Mouse (Mus musculus) kidney, embryonic 15.5 days (tissue): ENCODE data around the gene Olfr585. TPM values are rescaled to one million over a fixed set of nuclear protein-coding genes. Genes with fewer than 3 reads are reported as not detected.

ENCODE experiments used
- ATAC-seq: fragments of 200-750 bp; cut with Nextera tagmentation; replicated peaks from 2 replicates; pipeline ENCODE4 v1.8.0; 2017; ENCODE audit warnings: moderate TSS enrichment; ENCODE audit not compliant: low FRiP score
- H3K27ac ChIP-seq: fragments of 300-500 bp; sonication (generic); 2 replicates; pipeline ENCODE4 v1.5.1; 2015; ENCODE audit warnings: mild to moderate bottlenecking, inconsistent platforms
- H3K27me3 ChIP-seq: fragments of 300-500 bp; sonication (generic); 2 replicates; pipeline ENCODE4 v1.6.1; 2015; ENCODE audit warnings: inconsistent platforms
- H3K36me3 ChIP-seq: fragments of 300-500 bp; sonication (generic); 2 replicates; pipeline ENCODE4 v1.6.1; 2015; ENCODE audit warnings: inconsistent platforms
- H3K4me1 ChIP-seq: fragments of 300-500 bp; sonication (generic); 2 replicates; pipeline ENCODE4 v1.6.1; 2015; ENCODE audit warnings: inconsistent platforms
- H3K4me2 ChIP-seq: fragments of 300-500 bp; sonication (generic); 2 replicates; pipeline ENCODE4 v1.6.1; 2015; ENCODE audit warnings: moderate library complexity, mild to moderate bottlenecking, inconsistent platforms
- H3K4me3 ChIP-seq: fragments of 300-500 bp; sonication (generic); replicated peaks from 2 replicates; pipeline ENCODE4 v1.5.1; 2015; ENCODE audit warnings: mild to moderate bottlenecking, inconsistent platforms
- H3K9ac ChIP-seq: fragments of 300-500 bp; sonication (generic); 2 replicates; pipeline ENCODE4 v1.6.1; 2015; ENCODE audit warnings: mild to moderate bottlenecking, inconsistent platforms
- H3K9me3 ChIP-seq: fragments of 300-500 bp; sonication (generic); replicated peaks from 2 replicates; pipeline ENCODE4 v1.6.1; 2016; ENCODE audit warnings: inconsistent platforms
- WGBS: fragments of 180-500 bp; shearing (Covaris S2); methylation state at CpG from one replicate; pipeline ENCODE4 v1.1.7; 2015; ENCODE audit warnings: mixed read lengths; 5-methylcytosine and 5-hydroxymethylcytosine counted together
- polyA plus RNA-seq: library from polyadenylated mRNA; unstranded; fragments of >200 nt; fragmentation: Nextera tagmentation; extraction: Ambion mirVana; gene quantifications from 2 replicates; pipeline ENCODE4 v1.2.1, GENCODE M21; 2015

The Olfr585 gene
- polyA plus RNA-seq, result not detected in 2 replicates

DNA sequence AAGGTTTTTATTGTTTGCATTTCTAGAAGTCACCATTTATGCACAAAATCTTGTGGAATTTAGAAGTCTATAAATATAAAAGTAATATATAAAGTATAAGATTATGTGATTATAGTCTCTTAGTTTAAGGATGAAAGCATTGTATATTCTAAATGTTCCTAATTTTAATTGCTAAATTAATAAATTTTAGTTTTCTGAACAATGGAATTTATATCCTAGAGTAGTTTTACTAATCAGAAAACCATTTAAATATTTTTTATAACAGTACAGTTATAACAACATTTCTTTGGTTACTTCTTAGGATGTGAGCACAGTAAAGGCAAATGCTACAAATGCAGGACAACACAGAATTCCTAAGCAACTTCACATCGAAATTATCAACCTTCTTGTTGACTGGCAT, at the start of gene Olfr585:
Gene Olfr585 (plus strand): TSS at position 301 of the 400 bp plus-strand sequence.
- Histone ChIP-seq H3K36me3 (no peaks in the 10 kb centered on the region), H3K9ac (no peak within 1 kb of the TSS), H3K4me2 (no peak within 1 kb of the TSS), H3K27me3 (no peaks in the 10 kb centered on the region), H3K4me3 (no peak within 1 kb of the TSS), H3K4me1 (no peaks in the 10 kb centered on the region), H3K27ac (no peak within 1 kb of the TSS), H3K9me3 (no peaks in the 10 kb centered on the region)
- ATAC-seq, result no peak
- WGBS, result 90% methylated on average over 1 of the region's 1 CpGs

DNA sequence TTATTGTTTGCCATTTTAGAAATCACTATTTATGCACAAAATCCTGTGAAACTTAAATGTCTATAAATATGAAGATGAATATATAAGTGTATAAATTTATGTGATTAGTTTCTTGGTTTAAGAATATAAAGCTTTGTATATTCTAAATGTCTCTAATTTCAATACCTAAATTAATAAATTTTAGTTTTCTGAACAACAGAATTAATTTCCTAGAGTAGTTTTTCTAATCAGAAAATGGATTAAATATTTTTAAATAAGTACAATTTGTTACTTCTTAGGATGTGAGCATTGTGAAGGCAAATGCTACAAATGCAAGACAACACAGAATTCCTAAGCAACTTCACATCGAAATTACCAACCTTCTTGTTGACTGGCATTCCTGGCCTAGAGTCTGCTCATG, 46.5 kb upstream of the Olfr585 start, which contains the start of gene Olfr583:
Gene Olfr583 (plus strand): TSS at position 301 of the 400 bp plus-strand sequence.
- no peak for ATAC-seq

DNA sequence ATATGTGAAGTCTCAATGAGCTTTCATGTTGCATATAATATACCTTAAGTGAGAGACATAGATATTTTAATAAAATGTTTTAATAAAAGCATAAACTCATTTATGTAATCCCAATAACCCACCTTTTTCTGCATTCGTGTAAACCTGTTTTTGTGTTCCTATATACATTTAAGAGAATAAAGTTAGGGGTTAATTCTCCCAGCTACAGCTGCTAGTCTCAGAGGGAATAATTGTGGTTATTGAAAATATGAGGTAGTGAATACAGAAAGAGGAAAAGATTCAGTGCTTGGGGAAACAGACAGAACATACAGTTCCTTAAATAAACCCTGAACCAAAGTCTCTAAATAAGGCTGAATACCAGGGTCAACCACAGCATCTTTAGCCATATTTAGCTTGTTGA, 15.9 kb upstream of the Olfr585 start, which contains the start of gene Olfr584:
Gene Olfr584 (plus strand): TSS at position 301 of the 400 bp plus-strand sequence.
- Histone ChIP-seq H3K9me3 (no peaks in the 10 kb centered on the region; the same call in 1 of the 2 replicates), H3K4me2 (no peak within 1 kb of the TSS), H3K27me3 (no peaks in the 10 kb centered on the region), H3K27ac (no peak within 1 kb of the TSS), H3K4me1 (no peaks in the 10 kb centered on the region), H3K9ac (no peak within 1 kb of the TSS), H3K4me3 (no peak within 1 kb of the TSS), H3K36me3 (no peaks in the 10 kb centered on the region)
- no peak for ATAC-seq
- WGBS, result 82% methylated on average over 1 of the region's 1 CpGs

More for the DNA sequence above, 46.5 kb upstream of the Olfr585 start, which contains the start of gene Olfr583:
- no peak within 1 kb of the TSS for H3K27ac ChIP-seq
- no peak within 1 kb of the TSS for H3K4me2 ChIP-seq
- 86% methylated on average over 1 of the region's 1 CpGs for WGBS
- no peaks in the 10 kb centered on the region for H3K27me3 ChIP-seq
- no peak within 1 kb of the TSS for H3K9ac ChIP-seq
- no peaks in the 10 kb centered on the region for H3K4me1 ChIP-seq
- H3K36me3 ChIP-seq, result no peaks in the 10 kb centered on the region
- no peak within 1 kb of the TSS for H3K4me3 ChIP-seq
- no peaks in the 10 kb centered on the region for H3K9me3 ChIP-seq

GRCm38 (mm10) chr7:103119406-103119805, 21.9 kb downstream of the Olfr585 start:
- no peak overlapping the region for H3K4me2 ChIP-seq
- no peak overlapping the region for H3K9ac ChIP-seq
- no peak overlapping the region for H3K27ac ChIP-seq
- WGBS, result 59% methylated on average over 3 of the region's 3 CpGs
- H3K4me1 ChIP-seq, result no peaks in the 10 kb centered on the region
- no peak for ATAC-seq
- no peaks in the 10 kb centered on the region for H3K36me3 ChIP-seq
- no peaks in the 10 kb centered on the region for H3K27me3 ChIP-seq
- no peak overlapping the region for H3K4me3 ChIP-seq
- H3K9me3 ChIP-seq, result no peaks in the 10 kb centered on the region

DNA sequence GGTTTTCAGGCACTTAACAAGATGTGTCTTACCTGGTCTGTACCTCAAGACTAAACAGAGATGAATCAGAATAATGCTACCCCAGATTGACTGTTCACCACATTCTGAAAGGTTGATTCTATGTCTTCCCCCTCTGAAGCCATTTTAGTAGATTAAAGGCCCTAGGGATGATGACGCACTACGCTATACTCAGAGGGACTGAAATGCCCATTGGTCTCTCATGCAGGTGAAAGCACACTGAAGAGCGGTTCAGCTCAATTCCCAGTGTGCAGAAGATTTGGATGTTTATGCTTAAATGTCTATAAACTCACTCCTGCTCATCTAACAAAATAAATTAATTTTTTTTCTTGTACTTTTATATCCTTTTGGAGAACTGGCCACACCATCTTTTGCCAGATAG, 28.0 kb downstream of the Olfr585 start, which contains the start of gene Olfr586:
Gene Olfr586 (minus strand): TSS at position 101 of the 400 bp plus-strand sequence.
- Histone ChIP-seq H3K27ac (no peak within 1 kb of the TSS), H3K9me3 (no peaks in the 10 kb centered on the region), H3K4me3 (no peak within 1 kb of the TSS), H3K27me3 (no peaks in the 10 kb centered on the region), H3K4me1 (no peaks in the 10 kb centered on the region), H3K4me2 (no peak within 1 kb of the TSS), H3K9ac (no peak within 1 kb of the TSS), H3K36me3 (no peaks in the 10 kb centered on the region)
- no peak for ATAC-seq
- whole genome bisulfite sequencing, result 90% methylated on average over 3 of the region's 3 CpGs

DNA sequence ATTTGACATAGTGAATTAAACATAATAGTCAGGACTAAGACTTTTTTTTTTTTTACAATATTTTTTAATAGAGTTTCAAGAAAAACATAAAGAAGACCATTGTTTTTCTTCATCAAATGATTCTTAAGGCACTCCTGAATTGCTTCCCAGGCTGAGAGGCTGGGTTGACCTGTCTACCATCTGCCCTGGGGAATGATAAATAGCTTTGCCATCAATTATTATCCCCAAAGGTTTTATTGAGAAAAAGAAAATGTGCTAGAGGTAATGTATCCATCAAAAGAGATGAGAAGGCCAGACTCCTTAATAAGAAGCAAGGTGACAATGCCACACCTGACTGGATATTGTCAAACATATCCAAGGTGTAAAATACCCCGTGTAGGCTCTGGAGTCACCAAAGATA, 43.1 kb downstream of the Olfr585 start, which contains the start of gene Olfr588-ps1:
Gene Olfr588-ps1 (plus strand): TSS at position 301 of the 400 bp plus-strand sequence.
- Histone ChIP-seq H3K27me3 (no peaks in the 10 kb centered on the region), H3K4me1 (no peaks in the 10 kb centered on the region), H3K4me3 (no peak within 1 kb of the TSS), H3K27ac (no peak within 1 kb of the TSS), H3K36me3 (no peaks in the 10 kb centered on the region), H3K4me2 (no peak within 1 kb of the TSS), H3K9me3 (no peaks in the 10 kb centered on the region), H3K9ac (no peak within 1 kb of the TSS)
- ATAC-seq, result no peak
- 86% methylated on average over 1 of the region's 1 CpGs for WGBS

Other genes starting within 250 kb of the Olfr585 start
- not detected in 2 replicates for gene Olfr566, start 239.0 kb upstream of the Olfr585 start, polyA plus RNA-seq
- not detected in 2 replicates for gene Olfr568, start 220.6 kb upstream of the Olfr585 start, polyA plus RNA-seq
- gene Olfr569, start 206.8 kb upstream of the Olfr585 start, polyA plus RNA-seq, result not detected in 2 replicates
- not detected in 2 replicates for gene Olfr570, start 203.1 kb upstream of the Olfr585 start, polyA plus RNA-seq
- not detected in 2 replicates for gene Olfr571, start 180.2 kb upstream of the Olfr585 start, polyA plus RNA-seq
- gene Olfr572, start 173.3 kb upstream of the Olfr585 start, polyA plus RNA-seq, result not detected in 2 replicates
- not detected in 2 replicates for gene Olfr573-ps1, start 155.1 kb upstream of the Olfr585 start, polyA plus RNA-seq
- gene Olfr574, start 149.3 kb upstream of the Olfr585 start, polyA plus RNA-seq, result not detected in 2 replicates
- gene Olfr575, start 138.9 kb upstream of the Olfr585 start, polyA plus RNA-seq, result not detected in 2 replicates
- not detected in 2 replicates for gene Olfr576, start 135.1 kb upstream of the Olfr585 start, polyA plus RNA-seq
- not detected in 2 replicates for gene Olfr577, start 121.8 kb upstream of the Olfr585 start, polyA plus RNA-seq
- not detected in 2 replicates for gene Olfr578, start 108.4 kb upstream of the Olfr585 start, polyA plus RNA-seq
- gene Olfr582, start 59.7 kb upstream of the Olfr585 start, polyA plus RNA-seq, result not detected in 2 replicates
- not detected in 2 replicates for gene Olfr583, start 46.4 kb upstream of the Olfr585 start, polyA plus RNA-seq
- not detected in 2 replicates for gene Olfr584, start 15.8 kb upstream of the Olfr585 start, polyA plus RNA-seq
- not detected in 2 replicates for gene Olfr586, start 27.9 kb downstream of the Olfr585 start, polyA plus RNA-seq
- not detected in 2 replicates for gene Olfr588-ps1, start 43.2 kb downstream of the Olfr585 start, polyA plus RNA-seq
- not detected in 2 replicates for gene Olfr589, start 58.6 kb downstream of the Olfr585 start, polyA plus RNA-seq
- not detected in 2 replicates for gene Olfr591, start 80.6 kb downstream of the Olfr585 start, polyA plus RNA-seq
- gene Olfr592, start 87.1 kb downstream of the Olfr585 start, polyA plus RNA-seq, result not detected in 2 replicates
- not detected in 2 replicates for gene Olfr593, start 114.1 kb downstream of the Olfr585 start, polyA plus RNA-seq
- not detected in 2 replicates for gene Olfr594, start 119.3 kb downstream of the Olfr585 start, polyA plus RNA-seq
- not detected in 2 replicates for gene Usp17ld, start 154.8 kb downstream of the Olfr585 start, polyA plus RNA-seq
- not detected in 2 replicates for gene Olfr596, start 207.9 kb downstream of the Olfr585 start, polyA plus RNA-seq
- gene Olfr597, start 218.6 kb downstream of the Olfr585 start, polyA plus RNA-seq, result not detected in 2 replicates
- gene Olfr598, start 225.8 kb downstream of the Olfr585 start, polyA plus RNA-seq, result not detected in 2 replicates
- gene Olfr599, start 238.2 kb downstream of the Olfr585 start, polyA plus RNA-seq, result not detected in 2 replicates